Mouse (Mus musculus) kidney, embryonic 16.5 days (tissue): ENCODE data around the gene Slc35f3. TPM values are rescaled to one million over a fixed set of nuclear protein-coding genes. Genes with fewer than 3 reads are reported as not detected.

Experiments used
- ATAC-seq: fragments of 200-750 bp; cut with Nextera tagmentation; 2 replicates; pipeline ENCODE4 v1.8.0; 2017; ENCODE audit warnings: moderate TSS enrichment; ENCODE audit not compliant: low FRiP score, low TSS enrichment
- H3K27ac ChIP-seq: fragments of 300-500 bp; sonication (generic); 2 replicates; pipeline ENCODE4 v1.5.1; 2014; ENCODE audit warnings: low read length
- H3K27me3 ChIP-seq: fragments of 300-500 bp; sonication (generic); 2 replicates; pipeline ENCODE4 v1.6.1; 2014; ENCODE audit warnings: low read length, control low read depth, mixed read lengths; ENCODE audit not compliant: insufficient read depth
- H3K36me3 ChIP-seq: fragments of 300-500 bp; sonication (generic); 2 replicates; pipeline ENCODE4 v1.6.1; 2014; ENCODE audit warnings: low read length, control low read depth, mixed read lengths; ENCODE audit not compliant: insufficient read depth
- H3K4me1 ChIP-seq: fragments of 300-500 bp; sonication (generic); 2 replicates; pipeline ENCODE4 v1.6.1; 2014; ENCODE audit warnings: low read length, control low read depth, mixed read lengths; ENCODE audit not compliant: insufficient read depth
- H3K4me2 ChIP-seq: fragments of 300-500 bp; sonication (generic); replicated peaks from 2 replicates; pipeline ENCODE4 v1.6.1; 2014; ENCODE audit warnings: low read depth, low read length
- H3K4me3 ChIP-seq: fragments of 300-500 bp; sonication (generic); 2 replicates; pipeline ENCODE4 v1.5.1; 2014; ENCODE audit warnings: mild to moderate bottlenecking, low read length
- H3K9ac ChIP-seq: fragments of 300-500 bp; sonication (generic); replicated peaks from 2 replicates; pipeline ENCODE4 v1.6.1; 2014; ENCODE audit warnings: low read length
- H3K9me3 ChIP-seq: fragments of 300-500 bp; sonication (generic); 2 replicates; pipeline ENCODE4 v1.6.1; 2016; ENCODE audit warnings: low read length, control low read depth
- WGBS: fragments of 180-500 bp; shearing (Covaris S2); extraction: QIAGEN DNeasy Blood & Tissue Kit; methylation state at CpG from one replicate; pipeline ENCODE4 v1.1.7; 2014; 5-methylcytosine and 5-hydroxymethylcytosine counted together
- polyA plus RNA-seq: library from polyadenylated mRNA; unstranded; fragments of >200 nt; fragmentation: Nextera tagmentation; extraction: Ambion mirVana; gene quantifications from 2 replicates; pipeline ENCODE4 v1.2.1, GENCODE M21; 2015

The Slc35f3 gene
- polyA plus RNA-seq, 1 experiment from 2014 or later = 0.82 TPM

DNA sequence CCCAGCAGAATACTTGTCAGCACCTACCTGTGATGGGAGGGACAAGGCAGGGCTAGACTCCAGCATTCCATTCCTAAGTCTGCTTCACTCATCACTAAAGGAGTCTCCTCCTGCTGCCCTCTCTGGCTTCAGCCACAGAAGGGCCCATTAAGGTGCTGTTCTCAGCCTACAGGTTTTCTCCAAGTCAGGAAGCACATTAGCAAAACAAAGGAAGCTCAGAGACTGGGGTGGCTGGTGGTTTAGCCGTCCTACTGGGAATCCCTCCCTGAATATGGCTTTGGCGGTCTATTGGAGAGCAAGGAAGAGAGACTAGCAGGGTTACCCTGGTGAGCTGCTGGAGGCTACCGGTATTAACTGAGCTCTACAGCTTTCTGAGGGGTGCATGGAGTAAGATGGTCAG, 59.6 kb downstream of the Slc35f3 start:
- H3K27me3 ChIP-seq = no peaks in the 10 kb centered on the region
- H3K9me3 ChIP-seq = no peaks in the 10 kb centered on the region
- H3K27ac ChIP-seq = no peak overlapping the region
- no peaks in the 10 kb centered on the region for H3K36me3 ChIP-seq
- H3K4me2 ChIP-seq = no peak overlapping the region
- H3K4me1 ChIP-seq = peaks cover 14% of the 10 kb centered on the region
- ATAC-seq = no peak
- no peak overlapping the region for H3K9ac ChIP-seq
- 44% methylated on average over 3 of the region's 3 CpGs for whole genome bisulfite sequencing
- H3K4me3 ChIP-seq = no peak overlapping the region

DNA sequence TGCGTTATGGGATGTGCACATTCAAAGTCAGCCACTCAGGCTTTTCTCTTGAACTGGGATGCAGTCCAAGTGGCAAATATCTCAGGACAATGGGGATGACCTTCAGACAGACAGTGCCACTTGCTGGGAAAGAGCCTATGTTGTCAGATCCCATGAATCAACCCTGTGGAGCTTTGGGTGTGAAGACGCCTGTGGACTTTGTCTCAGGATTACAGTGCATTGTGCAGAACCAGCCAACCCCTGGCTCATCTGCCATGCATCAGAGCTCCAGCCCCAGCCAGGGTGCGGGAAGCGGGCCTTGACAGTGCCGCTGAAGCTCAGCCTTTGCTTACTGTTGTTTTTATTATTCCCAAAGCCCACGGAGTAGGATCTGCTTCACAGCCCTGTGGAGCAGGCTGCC, 60.9 kb downstream of the Slc35f3 start:
- peaks cover 14% of the 10 kb centered on the region for H3K4me1 ChIP-seq
- no peak overlapping the region for H3K4me3 ChIP-seq
- H3K27me3 ChIP-seq = no peaks in the 10 kb centered on the region
- 51% methylated on average over 6 of the region's 6 CpGs for WGBS
- H3K27ac ChIP-seq = peak overlapping the region; percentile 48
- ATAC-seq = peak; percentile 90
- H3K9me3 ChIP-seq = no peaks in the 10 kb centered on the region
- no peaks in the 10 kb centered on the region for H3K36me3 ChIP-seq
- no peak overlapping the region; the same call in 1 of the 2 replicates for H3K9ac ChIP-seq
- H3K4me2 ChIP-seq = no peak overlapping the region

DNA sequence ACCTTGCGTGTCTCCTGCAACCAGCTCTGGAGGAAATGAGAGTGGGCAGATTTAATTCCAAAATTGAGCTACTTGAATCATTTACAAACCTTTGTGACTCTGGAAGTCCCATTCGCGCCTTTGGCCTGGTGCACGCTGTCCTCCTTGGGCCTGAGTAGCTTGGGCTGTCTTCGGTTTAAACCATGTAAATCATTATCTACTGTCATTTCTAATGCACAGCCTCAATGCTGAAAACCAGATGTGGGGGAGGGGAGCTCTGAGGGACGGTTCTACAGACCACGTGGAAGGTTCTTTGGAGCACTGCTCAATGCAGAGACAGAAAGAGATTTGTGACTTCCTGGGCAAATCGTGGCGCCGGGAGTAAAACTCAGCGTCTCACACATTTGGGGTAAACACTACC, 61.7 kb downstream of the Slc35f3 start:
- peaks cover 14% of the 10 kb centered on the region for H3K4me1 ChIP-seq
- no peaks in the 10 kb centered on the region for H3K9me3 ChIP-seq
- 47% methylated on average over 11 of the region's 11 CpGs for WGBS
- no peak overlapping the region for H3K4me3 ChIP-seq
- no peaks in the 10 kb centered on the region for H3K27me3 ChIP-seq
- ATAC-seq = peak; percentile 81
- H3K27ac ChIP-seq = peak overlapping the region; percentile 48
- H3K9ac ChIP-seq = no peak overlapping the region; the same call in 1 of the 2 replicates
- H3K36me3 ChIP-seq = no peaks in the 10 kb centered on the region
- no peak overlapping the region for H3K4me2 ChIP-seq

DNA sequence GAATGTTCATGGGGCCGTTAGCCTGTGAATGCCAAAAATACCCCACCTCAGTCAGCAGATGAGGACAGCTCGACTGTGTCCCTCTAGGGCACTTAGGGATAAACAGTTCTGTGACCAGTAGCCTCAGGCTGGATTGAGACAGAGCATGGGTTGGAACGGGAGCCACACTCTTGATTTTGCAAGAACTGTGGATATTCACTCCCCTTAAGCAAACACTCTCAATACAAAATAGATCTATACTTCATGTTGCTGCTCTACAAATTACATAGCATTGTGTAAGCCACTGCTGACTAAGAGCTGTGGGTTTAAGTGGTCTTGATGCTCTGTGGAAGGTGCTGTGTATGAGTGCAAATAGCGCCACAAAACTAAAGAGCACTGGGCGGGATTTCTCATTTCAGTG, 62.3 kb downstream of the Slc35f3 start:
- no peak for ATAC-seq
- no peaks in the 10 kb centered on the region for H3K27me3 ChIP-seq
- 69% methylated on average over 5 of the region's 5 CpGs for WGBS
- H3K9me3 ChIP-seq = no peaks in the 10 kb centered on the region
- no peak overlapping the region; the same call in 1 of the 2 replicates for H3K27ac ChIP-seq
- peaks cover 14% of the 10 kb centered on the region for H3K4me1 ChIP-seq
- H3K4me3 ChIP-seq = no peak overlapping the region
- H3K9ac ChIP-seq = no peak overlapping the region
- H3K4me2 ChIP-seq = no peak overlapping the region
- no peaks in the 10 kb centered on the region for H3K36me3 ChIP-seq

DNA sequence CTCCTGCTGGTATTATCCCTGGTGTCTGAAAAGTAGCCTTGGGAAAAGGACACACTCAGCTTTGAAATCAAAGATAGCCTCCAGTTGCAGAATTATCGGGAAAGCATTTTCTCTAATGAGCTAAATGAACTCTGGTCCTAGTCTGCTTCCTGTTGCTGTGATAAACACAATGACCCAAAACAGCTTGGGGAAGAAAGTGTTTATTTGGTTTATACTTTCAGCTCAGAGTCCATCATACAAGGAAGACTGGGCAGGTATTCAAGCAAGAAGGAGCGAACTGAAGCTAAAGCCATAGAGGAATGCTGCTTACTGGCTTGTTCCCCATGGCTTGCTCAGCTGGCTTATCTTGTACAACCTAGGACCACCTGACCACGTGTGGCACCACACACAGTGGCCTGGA, 67.9 kb downstream of the Slc35f3 start:
- Histone ChIP-seq H3K4me1 (no peaks in the 10 kb centered on the region), H3K27ac (no peak overlapping the region), H3K9ac (no peak overlapping the region), H3K4me3 (no peak overlapping the region), H3K9me3 (no peaks in the 10 kb centered on the region), H3K4me2 (no peak overlapping the region), H3K27me3 (no peaks in the 10 kb centered on the region), H3K36me3 (no peaks in the 10 kb centered on the region)
- ATAC-seq = no peak
- WGBS = 80% methylated on average over 3 of the region's 3 CpGs

DNA sequence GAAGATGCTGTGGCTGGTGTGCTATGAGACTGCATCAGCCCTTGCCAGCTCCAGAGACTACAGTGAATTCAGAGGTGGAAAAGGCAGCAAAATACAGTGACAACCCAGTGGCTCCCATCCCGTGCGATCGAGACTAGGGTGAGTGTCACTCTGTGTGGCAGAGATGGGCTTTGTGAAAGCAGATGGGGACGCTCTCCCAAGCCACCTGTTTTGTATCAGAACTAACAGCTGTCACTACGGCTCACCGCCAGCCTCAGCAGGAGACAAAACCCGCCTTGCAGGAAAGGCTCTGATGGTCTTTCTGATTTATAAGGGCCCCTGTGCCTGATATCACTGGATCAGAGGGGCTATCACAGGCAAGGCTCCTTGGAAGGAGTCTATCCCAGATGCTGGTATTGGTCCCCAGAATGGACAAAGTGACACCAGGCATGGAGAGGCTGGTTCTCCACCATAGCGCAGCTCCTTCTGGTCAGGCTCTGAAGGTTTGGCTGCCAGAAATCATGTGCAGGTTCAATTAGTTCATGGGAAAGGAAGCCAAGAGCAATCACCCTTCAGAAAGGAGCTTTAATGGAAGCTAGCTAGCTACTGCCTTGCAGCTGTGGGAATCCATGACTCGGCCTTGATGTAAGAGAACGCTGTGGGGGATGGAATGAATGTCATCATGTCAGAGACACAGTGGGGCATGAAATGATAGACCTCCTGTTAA, 70.1 kb downstream of the Slc35f3 start:
- Histone ChIP-seq H3K9me3 (no peaks in the 10 kb centered on the region), H3K36me3 (no peaks in the 10 kb centered on the region), H3K27me3 (no peaks in the 10 kb centered on the region), H3K4me1 (no peaks in the 10 kb centered on the region), H3K27ac (no peak overlapping the region), H3K9ac (no peak overlapping the region), H3K4me2 (no peak overlapping the region), H3K4me3 (no peak overlapping the region)
- ATAC-seq = no peak
- WGBS = 82% methylated on average over 10 of the region's 10 CpGs

DNA sequence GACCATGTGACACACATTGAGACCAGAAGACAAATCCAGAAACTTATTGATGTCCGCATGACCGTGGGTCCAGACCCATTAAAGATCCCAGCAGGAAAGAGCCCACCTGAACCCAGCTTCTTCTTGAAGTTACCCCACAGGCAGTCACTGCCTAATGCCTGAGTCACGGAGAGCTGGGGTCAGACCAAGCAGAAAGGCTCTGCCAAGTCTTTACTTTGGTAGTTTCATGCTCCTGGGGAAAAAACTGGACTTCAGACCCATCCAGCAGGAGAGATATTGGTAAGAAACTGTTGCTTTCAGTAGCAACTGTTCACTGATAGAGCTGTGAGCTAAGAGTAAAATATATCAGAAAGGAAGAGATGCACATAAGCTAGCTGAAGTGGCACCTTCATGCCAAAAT, 73.5 kb downstream of the Slc35f3 start:
- Histone ChIP-seq H3K27me3 (no peaks in the 10 kb centered on the region), H3K9ac (no peak overlapping the region), H3K4me2 (no peak overlapping the region), H3K4me1 (0 out of 2 replicates have a peak, but pooled peaks cover 3% of the 10 kb centered on the region), H3K4me3 (no peak overlapping the region), H3K36me3 (no peaks in the 10 kb centered on the region), H3K27ac (no peak overlapping the region), H3K9me3 (no peaks in the 10 kb centered on the region)
- 90% methylated on average over 3 of the region's 3 CpGs for WGBS
- no peak for ATAC-seq

DNA sequence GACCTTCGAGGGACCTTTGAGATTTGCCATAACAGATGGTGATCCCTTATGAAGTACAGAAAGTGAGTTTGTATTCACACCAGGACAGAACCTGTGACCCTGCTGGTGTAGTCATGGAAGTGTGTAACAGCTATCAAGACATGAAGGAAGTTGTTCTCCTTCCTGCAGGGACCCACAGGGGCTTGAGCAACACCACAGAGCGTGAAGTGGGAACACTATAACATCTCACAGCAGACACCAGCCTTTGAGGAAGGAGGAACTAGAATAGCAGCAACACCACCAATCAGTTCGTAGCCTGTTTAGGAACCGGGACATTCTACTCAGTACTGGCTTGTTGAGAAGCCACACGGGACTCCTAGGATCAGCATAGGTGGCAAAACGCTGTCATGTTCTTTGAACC, 81.2 kb downstream of the Slc35f3 start:
- ATAC-seq = no peak
- Histone ChIP-seq H3K4me2 (no peak overlapping the region), H3K36me3 (no peaks in the 10 kb centered on the region), H3K4me1 (0 out of 2 replicates have a peak, but pooled peaks cover 3% of the 10 kb centered on the region), H3K27ac (no peak overlapping the region), H3K9me3 (no peaks in the 10 kb centered on the region), H3K4me3 (no peak overlapping the region), H3K27me3 (no peaks in the 10 kb centered on the region), H3K9ac (no peak overlapping the region)
- WGBS = 79% methylated on average over 6 of the region's 6 CpGs

DNA sequence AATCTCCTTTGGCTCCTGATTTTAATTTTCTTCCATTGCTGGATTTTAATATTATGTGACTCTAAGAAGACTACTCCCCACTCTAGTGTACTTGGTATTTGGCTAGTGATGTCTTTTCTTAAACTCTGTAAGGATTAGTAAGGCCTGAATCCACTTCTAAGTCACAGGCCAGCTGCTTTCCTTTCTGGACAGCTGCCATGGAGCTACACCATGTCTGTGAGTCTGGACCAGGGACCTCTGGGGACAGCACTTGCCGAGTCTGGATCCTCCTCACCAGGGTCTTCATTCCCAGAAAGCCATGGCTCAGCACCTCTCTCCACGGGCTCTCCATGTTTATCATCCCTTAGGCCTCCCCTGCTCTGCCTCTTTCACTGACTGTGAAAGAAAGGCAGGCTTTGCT, 81.8 kb downstream of the Slc35f3 start:
- H3K27ac ChIP-seq = no peak overlapping the region
- H3K4me3 ChIP-seq = no peak overlapping the region
- H3K9me3 ChIP-seq = no peaks in the 10 kb centered on the region
- H3K27me3 ChIP-seq = no peaks in the 10 kb centered on the region
- H3K4me2 ChIP-seq = no peak overlapping the region
- H3K4me1 ChIP-seq = 0 out of 2 replicates have a peak, but pooled peaks cover 3% of the 10 kb centered on the region
- H3K36me3 ChIP-seq = no peaks in the 10 kb centered on the region
- 39% methylated on average over 2 of the region's 2 CpGs for WGBS
- no peak overlapping the region for H3K9ac ChIP-seq
- ATAC-seq = no peak

DNA sequence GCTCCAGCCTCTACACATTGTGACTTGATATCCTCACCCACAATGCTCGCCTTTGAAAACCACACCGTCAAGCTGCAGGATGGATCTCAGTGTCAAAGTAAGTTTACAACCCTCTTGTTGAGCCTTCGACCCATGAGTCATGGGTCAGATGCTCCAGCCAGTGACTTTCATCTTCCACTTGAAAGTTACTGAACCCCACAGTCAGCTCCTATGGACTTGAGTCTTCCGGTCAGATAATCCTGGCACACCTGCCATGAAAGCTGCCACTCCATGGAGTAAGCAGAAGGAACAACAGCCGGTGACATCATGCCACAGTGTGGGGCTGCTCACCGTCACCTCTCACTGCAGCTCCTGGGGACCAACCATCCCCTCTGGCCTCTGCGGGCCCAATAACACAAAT, 82.9 kb downstream of the Slc35f3 start:
- no peak overlapping the region for H3K4me3 ChIP-seq
- 50% methylated on average over 7 of the region's 7 CpGs for WGBS
- peak; percentile 76; the same call in 1 of the 2 replicates for ATAC-seq
- no peaks in the 10 kb centered on the region for H3K36me3 ChIP-seq
- no peak overlapping the region for H3K4me2 ChIP-seq
- no peak overlapping the region for H3K9ac ChIP-seq
- no peaks in the 10 kb centered on the region for H3K9me3 ChIP-seq
- no peaks in the 10 kb centered on the region for H3K27me3 ChIP-seq
- H3K4me1 ChIP-seq = no peaks in the 10 kb centered on the region
- H3K27ac ChIP-seq = no peak overlapping the region
